Mouse (Mus musculus): ENCODE measurements around the gene Mab21l3. TPM values are rescaled to one million over a fixed set of nuclear protein-coding genes. Genes with fewer than 3 reads are reported as not detected.
A peak's percentile ranks its signal among the peaks of the same experiment; 100 is the strongest.

Gene Mab21l3
- polyA plus RNA-seq, 1 experiment from 2014 or later: 0.85 TPM

DNA sequence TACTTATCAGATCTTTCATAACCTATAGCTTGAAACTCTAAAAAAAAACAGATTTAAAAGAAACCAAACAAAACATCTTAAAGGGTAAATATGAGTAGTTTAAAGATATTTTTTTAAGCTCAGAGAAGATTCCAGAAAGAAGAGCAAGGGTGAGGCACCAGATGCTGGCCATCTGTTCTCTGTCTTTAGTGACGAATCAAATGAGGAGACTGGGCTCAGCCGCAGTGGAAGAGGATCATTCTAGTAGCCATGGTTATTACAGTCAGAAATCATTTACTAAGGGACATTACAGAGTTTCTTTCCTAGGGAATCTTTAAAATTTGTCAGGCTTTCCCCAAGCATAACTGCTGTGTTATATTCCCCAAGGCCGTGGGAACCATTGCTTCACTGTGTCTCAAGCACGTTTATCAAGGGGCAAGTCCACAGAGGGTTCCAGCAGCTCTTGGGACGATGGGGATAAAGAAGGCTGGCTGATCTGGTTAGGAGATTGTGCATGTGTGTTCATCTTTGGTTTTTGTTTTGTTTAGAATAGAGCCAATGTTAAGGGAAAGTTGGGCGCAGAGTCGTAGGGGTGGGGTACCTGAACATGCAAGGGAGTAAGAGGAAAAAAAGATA lies 24.4 kb upstream of the Mab21l3 start:
- no peaks in the 10 kb centered on the region; the same call in 1 of the 2 replicates for H3K36me3 ChIP-seq (replicated peaks)
- H3K27me3 ChIP-seq (replicated peaks; ENCODE audit: low read depth, poor library complexity, severe bottlenecking): no peaks in the 10 kb centered on the region
- H3K9me3 ChIP-seq: no peaks in the 10 kb centered on the region
- DNase-seq (ENCODE audit: low spot score): no peak
- 87% methylated on average over 7 of the region's 7 CpGs for WGBS
- no peak overlapping the region for H3K4me3 ChIP-seq
- H3K4me1 ChIP-seq: peaks cover 15% of the 10 kb centered on the region
- no peak overlapping the region for H3K27ac ChIP-seq (replicated peaks)

DNA sequence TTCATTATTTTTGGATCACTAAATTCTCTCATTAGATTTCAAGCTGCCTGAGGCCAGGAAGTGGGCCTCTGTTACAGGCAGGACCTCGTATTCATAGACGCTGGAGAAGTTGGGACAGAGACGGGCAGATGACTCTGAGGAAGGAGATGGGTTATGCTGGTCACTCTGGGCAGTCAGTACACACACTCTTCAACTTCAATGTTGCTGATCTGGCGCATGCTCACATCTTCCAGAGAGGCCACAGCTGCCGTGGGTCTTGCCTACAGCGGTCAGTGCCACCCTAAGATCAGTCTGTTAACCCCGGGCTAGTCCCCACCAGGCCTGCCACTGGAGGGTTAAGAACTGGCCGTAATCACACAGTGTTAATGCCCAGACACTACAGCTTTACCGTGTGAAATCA lies 23.2 kb upstream of the Mab21l3 start:
- 80% methylated on average over 9 of the region's 9 CpGs for WGBS
- H3K27me3 ChIP-seq (replicated peaks; ENCODE audit: low read depth, poor library complexity, severe bottlenecking): no peaks in the 10 kb centered on the region

DNA sequence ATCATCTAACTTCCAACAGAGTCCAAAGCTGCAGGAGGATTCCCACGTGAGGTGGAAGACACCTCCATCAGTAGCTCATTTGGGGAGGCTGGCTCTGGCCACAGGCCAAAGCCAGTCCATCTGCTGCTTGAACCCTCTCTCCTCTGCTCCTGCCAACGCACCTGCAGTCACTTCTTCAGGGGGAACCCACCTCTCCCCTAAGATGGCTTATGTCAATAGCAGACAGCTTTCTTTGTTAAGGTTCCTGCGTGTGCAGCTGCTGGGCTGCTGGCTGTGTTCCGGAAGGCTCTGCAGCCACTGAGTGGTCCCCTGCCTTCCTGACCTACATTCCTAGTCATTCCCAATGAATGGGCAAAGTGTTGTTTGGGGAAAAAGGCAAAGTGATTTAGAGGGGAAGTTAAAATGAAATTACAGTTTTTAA lies 18.3 kb upstream of the Mab21l3 start:
- Histone ChIP-seq H3K9me3 (no peaks in the 10 kb centered on the region), H3K36me3 (replicated peaks) (no peaks in the 10 kb centered on the region; the same call in 1 of the 2 replicates), H3K27me3 (replicated peaks; ENCODE audit: low read depth, poor library complexity, severe bottlenecking) (no peaks in the 10 kb centered on the region), H3K4me1 (no peaks in the 10 kb centered on the region), H3K27ac (replicated peaks) (no peak overlapping the region), H3K4me3 (no peak overlapping the region)
- no peak for DNase-seq (ENCODE audit: low spot score)
- WGBS: 76% methylated on average over 4 of the region's 4 CpGs

More for the DNA sequence above, 23.2 kb upstream of the Mab21l3 start:
- H3K27ac ChIP-seq (replicated peaks): no peak overlapping the region
- no peaks in the 10 kb centered on the region for H3K9me3 ChIP-seq
- no peak for DNase-seq (ENCODE audit: low spot score)
- peaks cover 8% of the 10 kb centered on the region for H3K4me1 ChIP-seq
- H3K4me3 ChIP-seq: no peak overlapping the region
- no peaks in the 10 kb centered on the region; the same call in 1 of the 2 replicates for H3K36me3 ChIP-seq (replicated peaks)

DNA sequence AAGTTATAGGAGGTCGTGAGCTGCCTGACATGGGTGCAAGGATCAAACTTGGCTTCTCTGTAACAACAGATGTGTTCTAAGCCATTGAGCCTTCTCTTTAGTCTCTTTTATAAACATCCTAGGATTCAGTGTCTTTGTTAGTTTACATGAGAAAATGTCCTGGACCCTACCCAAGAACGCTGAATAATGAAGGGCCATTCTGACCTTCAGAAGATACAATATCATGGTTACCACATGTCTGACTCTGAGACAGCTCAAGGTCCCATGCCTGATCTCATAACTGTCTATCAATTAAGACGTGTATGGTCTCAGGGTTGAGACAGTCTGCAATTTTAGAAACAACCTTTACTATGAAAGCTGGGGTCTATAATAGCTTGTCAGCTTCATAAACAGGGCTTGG lies 13.1 kb upstream of the Mab21l3 start:
- H3K4me1 ChIP-seq: no peaks in the 10 kb centered on the region
- DNase-seq (ENCODE audit: low spot score): no peak
- no peaks in the 10 kb centered on the region for H3K27me3 ChIP-seq (replicated peaks; ENCODE audit: low read depth, poor library complexity, severe bottlenecking)
- H3K36me3 ChIP-seq (replicated peaks): no peaks in the 10 kb centered on the region; the same call in 1 of the 2 replicates
- H3K27ac ChIP-seq (replicated peaks): no peak overlapping the region
- no peak overlapping the region for H3K4me3 ChIP-seq
- H3K9me3 ChIP-seq: no peaks in the 10 kb centered on the region
- WGBS: 77% methylated on average over 3 of the region's 3 CpGs

DNA sequence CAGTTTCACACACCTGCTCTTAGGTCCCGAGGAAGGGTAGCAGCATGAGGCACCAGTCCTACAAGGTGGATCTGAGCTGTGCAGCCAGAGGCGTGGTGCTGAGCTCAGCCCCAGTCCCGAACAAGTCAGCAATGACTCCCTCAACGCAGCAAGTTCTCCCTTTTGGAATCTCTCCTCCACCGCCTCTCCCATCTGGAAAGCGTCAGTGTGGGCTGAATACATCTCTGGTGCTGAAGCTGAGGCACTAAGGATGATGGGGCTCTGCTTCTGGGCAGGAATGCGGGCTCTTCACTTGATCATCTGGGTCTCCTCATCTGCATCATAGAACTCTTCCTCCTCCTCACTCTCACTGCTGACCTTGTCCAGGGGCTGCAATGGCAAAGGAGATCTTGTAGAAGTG lies 11.4 kb upstream of the Mab21l3 start:
- Histone ChIP-seq H3K27ac (replicated peaks) (no peak overlapping the region), H3K27me3 (replicated peaks; ENCODE audit: low read depth, poor library complexity, severe bottlenecking) (no peaks in the 10 kb centered on the region), H3K9me3 (no peaks in the 10 kb centered on the region), H3K4me3 (no peak overlapping the region), H3K4me1 (no peaks in the 10 kb centered on the region), H3K36me3 (replicated peaks) (no peaks in the 10 kb centered on the region; the same call in 1 of the 2 replicates)
- DNase-seq (ENCODE audit: low spot score): no peak
- 80% methylated on average over 7 of the region's 7 CpGs for WGBS

DNA sequence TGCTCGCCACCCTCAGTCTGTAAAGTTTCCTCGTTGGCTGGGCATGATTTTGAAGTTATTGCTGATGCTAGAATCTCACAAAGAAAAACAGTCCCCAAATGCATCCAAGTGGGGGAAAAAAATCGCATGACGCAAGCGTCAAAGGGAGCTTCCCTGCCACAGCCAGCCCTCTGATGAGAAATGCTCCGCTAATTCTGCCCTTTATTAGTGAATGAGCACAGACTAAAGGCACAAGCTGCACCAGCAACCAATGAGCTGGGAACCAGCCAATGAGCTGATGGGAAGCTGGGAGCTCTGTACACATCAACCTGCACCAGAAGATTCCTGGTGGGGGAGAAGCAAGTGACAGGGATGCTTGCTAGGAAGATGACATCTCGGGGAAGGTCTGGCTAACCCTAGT lies 11.0 kb upstream of the Mab21l3 start:
- no peaks in the 10 kb centered on the region for H3K9me3 ChIP-seq
- 77% methylated on average over 7 of the region's 7 CpGs for WGBS
- no peaks in the 10 kb centered on the region for H3K4me1 ChIP-seq
- DNase-seq (ENCODE audit: low spot score): no peak
- no peak overlapping the region for H3K27ac ChIP-seq (replicated peaks)
- no peak overlapping the region for H3K4me3 ChIP-seq
- no peaks in the 10 kb centered on the region for H3K27me3 ChIP-seq (replicated peaks; ENCODE audit: low read depth, poor library complexity, severe bottlenecking)
- H3K36me3 ChIP-seq (replicated peaks): no peaks in the 10 kb centered on the region; the same call in 1 of the 2 replicates

DNA sequence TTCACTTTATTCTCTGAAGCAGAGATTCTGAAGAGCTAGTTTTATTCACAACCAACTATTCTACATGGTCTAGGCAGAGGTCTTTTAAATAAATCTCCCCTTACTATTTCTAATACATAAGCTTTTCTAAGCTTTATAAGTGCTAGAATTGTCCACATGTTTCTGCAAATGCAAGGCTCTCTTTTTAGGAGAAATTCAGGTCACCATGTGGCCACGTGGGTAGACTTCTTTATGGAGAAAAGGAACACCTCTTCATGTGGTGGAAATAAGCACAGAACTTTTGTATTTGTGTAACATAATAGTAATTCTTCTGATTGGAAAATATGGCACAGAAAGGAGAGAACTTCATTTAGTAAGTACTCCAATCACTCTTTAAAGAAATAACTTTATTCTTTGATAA lies 5.3 kb upstream of the Mab21l3 start:
- Histone ChIP-seq H3K36me3 (replicated peaks) (no peaks in the 10 kb centered on the region), H3K4me3 (no peak overlapping the region), H3K9me3 (no peaks in the 10 kb centered on the region), H3K4me1 (no peaks in the 10 kb centered on the region), H3K27me3 (replicated peaks; ENCODE audit: low read depth, poor library complexity, severe bottlenecking) (no peaks in the 10 kb centered on the region), H3K27ac (replicated peaks) (no peak overlapping the region)
- WGBS: 82% methylated on average over 1 of the region's 1 CpGs
- DNase-seq (ENCODE audit: low spot score): no peak

DNA sequence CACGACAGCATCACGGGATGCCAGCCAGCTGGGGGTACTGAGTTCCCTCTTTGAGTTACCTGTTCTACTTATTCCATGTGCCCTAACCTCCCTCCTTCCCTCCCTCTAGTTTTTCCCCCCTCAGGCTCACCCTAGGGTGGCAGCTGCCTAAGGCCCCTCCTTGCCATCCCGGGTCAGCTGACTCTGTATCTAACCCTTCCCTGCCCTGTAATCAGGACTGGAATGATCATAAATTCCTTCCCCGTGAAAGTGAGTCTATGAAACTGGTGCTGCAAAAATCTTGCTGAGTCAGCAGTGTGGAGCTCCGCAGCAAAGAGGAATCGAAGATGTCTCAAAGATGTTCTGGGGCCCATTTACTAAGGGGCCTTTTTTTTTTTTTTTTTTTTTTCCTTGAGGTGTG lies 2.6 kb upstream of the Mab21l3 start:
- Histone ChIP-seq H3K27me3 (replicated peaks; ENCODE audit: low read depth, poor library complexity, severe bottlenecking) (no peaks in the 10 kb centered on the region), H3K9me3 (no peaks in the 10 kb centered on the region), H3K27ac (replicated peaks) (no peak overlapping the region), H3K4me3 (no peak overlapping the region), H3K4me1 (no peaks in the 10 kb centered on the region), H3K36me3 (replicated peaks) (no peaks in the 10 kb centered on the region)
- no peak for DNase-seq (ENCODE audit: low spot score)
- WGBS: 87% methylated on average over 6 of the region's 6 CpGs

DNA sequence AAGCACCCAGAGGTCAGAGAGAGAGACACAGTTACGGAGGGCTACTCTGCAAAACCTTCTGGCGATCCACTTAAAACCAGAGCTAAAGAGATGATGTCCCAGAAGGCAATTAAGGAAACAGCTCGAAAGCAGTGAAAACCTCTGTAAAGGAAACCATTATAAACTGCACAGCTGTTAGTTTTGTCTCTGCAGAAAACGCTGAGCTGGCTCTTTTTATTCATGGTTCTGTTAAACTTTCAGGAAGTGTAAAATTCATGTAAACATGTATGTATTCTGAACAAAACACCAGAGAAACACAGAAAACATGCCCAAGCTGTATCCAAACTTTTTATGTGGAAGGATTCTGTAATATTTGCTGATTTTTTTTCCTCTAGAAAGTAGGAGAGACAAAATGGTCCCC lies 2.7 kb downstream of the Mab21l3 start:
- H3K27ac ChIP-seq (replicated peaks): no peak overlapping the region
- 71% methylated on average over 4 of the region's 4 CpGs for WGBS
- H3K4me1 ChIP-seq: 0 out of 2 replicates have a peak, but pooled peaks cover 3% of the 10 kb centered on the region

DNA sequence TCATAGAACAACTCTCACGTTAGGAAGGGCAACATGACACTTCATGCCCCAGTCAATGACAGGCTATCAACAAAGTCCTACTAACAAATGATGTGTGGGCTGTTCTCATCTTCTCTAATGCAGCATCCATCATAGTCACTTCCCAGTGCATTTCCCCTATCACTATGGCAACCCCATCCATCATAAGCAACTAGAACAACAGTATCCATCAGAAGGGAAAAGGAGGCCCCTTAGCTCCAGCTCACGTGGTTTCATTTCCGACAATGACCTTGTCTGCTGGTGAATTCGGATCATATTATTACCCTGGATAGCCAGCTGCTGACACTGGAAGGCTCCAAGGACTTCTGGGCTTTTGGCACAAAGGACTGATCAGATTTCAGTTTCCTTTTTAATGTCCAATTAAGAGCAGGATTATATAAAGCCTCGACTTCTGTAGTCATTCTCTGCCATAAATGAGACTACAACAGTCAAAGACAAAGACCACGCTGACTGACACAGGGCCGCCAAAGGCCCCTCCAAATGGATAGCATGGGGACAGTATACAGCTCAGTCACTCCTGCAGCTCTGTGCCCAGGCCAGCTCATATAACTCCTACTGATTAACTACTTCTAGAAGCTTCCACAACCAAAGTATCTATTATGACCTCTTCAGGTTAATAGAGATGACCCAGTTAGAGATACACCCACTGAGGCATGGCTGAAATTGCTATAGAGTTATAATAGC lies 6.2 kb downstream of the Mab21l3 start:
- H3K36me3 ChIP-seq (replicated peaks): no peaks in the 10 kb centered on the region
- H3K27me3 ChIP-seq (replicated peaks; ENCODE audit: low read depth, poor library complexity, severe bottlenecking): no peaks in the 10 kb centered on the region
- no peaks in the 10 kb centered on the region for H3K9me3 ChIP-seq
- H3K27ac ChIP-seq (replicated peaks): no peak overlapping the region
- DNase-seq (ENCODE audit: low spot score): no peak
- H3K4me3 ChIP-seq: no peak overlapping the region
- H3K4me1 ChIP-seq: 0 out of 2 replicates have a peak, but pooled peaks cover 3% of the 10 kb centered on the region
- WGBS: 79% methylated on average over 7 of the region's 7 CpGs

More for the DNA sequence above, 2.7 kb downstream of the Mab21l3 start:
- Histone ChIP-seq H3K27me3 (replicated peaks; ENCODE audit: low read depth, poor library complexity, severe bottlenecking) (no peaks in the 10 kb centered on the region), H3K9me3 (no peaks in the 10 kb centered on the region), H3K36me3 (replicated peaks) (no peaks in the 10 kb centered on the region), H3K4me3 (no peak overlapping the region)
- DNase-seq (ENCODE audit: low spot score): no peak

DNA sequence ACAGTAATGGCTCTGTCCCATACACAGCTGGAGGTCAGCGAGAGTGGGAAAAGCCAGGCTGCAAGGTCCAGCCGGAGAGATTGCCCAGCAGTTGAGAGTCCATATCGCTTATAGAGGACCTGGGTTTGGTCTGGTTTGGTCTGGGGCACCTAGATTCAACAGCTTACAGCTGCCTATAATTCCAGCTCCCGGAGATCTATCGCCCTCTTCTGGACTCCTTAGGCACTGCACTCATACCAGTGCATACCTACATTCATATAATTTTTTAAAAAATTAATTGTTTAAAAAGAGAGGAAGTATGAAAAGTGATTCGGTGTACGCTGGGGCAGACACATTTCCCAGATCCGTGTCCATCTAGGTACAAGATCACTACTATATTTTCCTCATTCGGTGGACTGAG lies 9.4 kb downstream of the Mab21l3 start:
- no peaks in the 10 kb centered on the region for H3K9me3 ChIP-seq
- WGBS: 88% methylated on average over 9 of the region's 9 CpGs
- peaks cover 21% of the 10 kb centered on the region for H3K4me1 ChIP-seq
- no peak overlapping the region for H3K27ac ChIP-seq (replicated peaks)
- no peak overlapping the region for H3K4me3 ChIP-seq
- no peaks in the 10 kb centered on the region for H3K27me3 ChIP-seq (replicated peaks; ENCODE audit: low read depth, poor library complexity, severe bottlenecking)
- H3K36me3 ChIP-seq (replicated peaks): no peaks in the 10 kb centered on the region
- no peak for DNase-seq (ENCODE audit: low spot score)

DNA sequence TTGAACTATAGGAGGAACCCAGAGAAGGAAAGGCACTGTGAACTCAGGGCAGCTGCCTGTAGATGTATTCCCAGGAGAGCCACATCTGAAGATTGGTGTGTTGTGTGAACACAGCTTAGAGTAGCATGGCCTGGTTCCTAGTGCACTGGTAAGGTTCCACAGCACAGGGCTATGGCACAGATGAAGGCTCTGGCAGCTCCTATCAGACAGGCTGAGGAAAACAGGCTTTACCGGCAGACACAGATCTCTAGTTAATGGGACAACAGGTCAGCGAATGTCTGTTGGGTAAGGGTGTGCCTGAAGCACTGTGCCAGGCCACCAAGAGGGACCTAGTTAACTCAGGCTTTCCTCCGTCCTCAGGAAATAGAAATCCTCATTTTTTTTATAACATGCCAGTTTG lies 11.8 kb downstream of the Mab21l3 start:
- Histone ChIP-seq H3K4me3 (no peak overlapping the region), H3K27me3 (replicated peaks; ENCODE audit: low read depth, poor library complexity, severe bottlenecking) (0 out of 2 replicates have a peak, but pooled peaks cover 7% of the 10 kb centered on the region), H3K27ac (replicated peaks) (no peak overlapping the region), H3K4me1 (peaks cover 23% of the 10 kb centered on the region), H3K36me3 (replicated peaks) (no peaks in the 10 kb centered on the region), H3K9me3 (no peaks in the 10 kb centered on the region)
- WGBS: 86% methylated on average over 3 of the region's 3 CpGs
- DNase-seq (ENCODE audit: low spot score): no peak

DNA sequence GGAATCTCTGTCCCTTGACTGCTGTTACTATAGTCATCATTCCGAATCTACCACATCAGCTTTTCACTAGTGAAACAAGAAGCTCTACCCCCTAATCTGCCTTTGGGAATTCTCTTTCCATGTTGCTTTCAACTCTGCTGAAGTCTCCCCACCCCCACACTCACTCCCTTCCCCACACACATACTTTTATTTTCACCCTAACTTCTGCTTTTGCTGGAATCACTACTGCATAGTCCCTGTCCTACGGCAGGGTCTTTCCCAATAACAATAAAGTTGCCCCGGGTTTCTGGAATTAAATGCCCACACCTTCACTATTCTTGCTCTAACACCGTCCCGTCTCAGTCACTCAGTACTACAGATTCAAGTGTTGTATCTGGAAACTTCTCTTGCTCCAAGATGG lies 12.2 kb downstream of the Mab21l3 start:
- 74% methylated on average over 5 of the region's 5 CpGs for WGBS
- peak overlapping the region; percentile 66 for H3K27ac ChIP-seq (replicated peaks)

More for the DNA sequence above, 12.2 kb downstream of the Mab21l3 start:
- Histone ChIP-seq H3K4me1 (peaks cover 27% of the 10 kb centered on the region), H3K4me3 (peak overlapping the region; percentile 42), H3K36me3 (replicated peaks) (no peaks in the 10 kb centered on the region), H3K27me3 (replicated peaks; ENCODE audit: low read depth, poor library complexity, severe bottlenecking) (0 out of 2 replicates have a peak, but pooled peaks cover 7% of the 10 kb centered on the region), H3K9me3 (no peaks in the 10 kb centered on the region)
- DNase-seq (ENCODE audit: low spot score): no peak

All from embryonic facial prominence, embryonic 10.5 days (tissue).